Mouse (Mus musculus): Measurements from ENCODE around the gene Ccdc61.
"Not testable (repeated sequence)": the region's sequence is repeated elsewhere in the genome, so short reads cannot be mapped to it uniquely, and the experiment has no call there.

Ccdc61 gene

GRCm38 (mm10) chr7:18909797-18910196, 418 bp downstream of the Ccdc61 start:
- DNase-seq, result no peak

GRCm38 (mm10) chr7:18904971-18905370, 5.2 kb downstream of the Ccdc61 start:
- DNase-seq, result no peak

DNA sequence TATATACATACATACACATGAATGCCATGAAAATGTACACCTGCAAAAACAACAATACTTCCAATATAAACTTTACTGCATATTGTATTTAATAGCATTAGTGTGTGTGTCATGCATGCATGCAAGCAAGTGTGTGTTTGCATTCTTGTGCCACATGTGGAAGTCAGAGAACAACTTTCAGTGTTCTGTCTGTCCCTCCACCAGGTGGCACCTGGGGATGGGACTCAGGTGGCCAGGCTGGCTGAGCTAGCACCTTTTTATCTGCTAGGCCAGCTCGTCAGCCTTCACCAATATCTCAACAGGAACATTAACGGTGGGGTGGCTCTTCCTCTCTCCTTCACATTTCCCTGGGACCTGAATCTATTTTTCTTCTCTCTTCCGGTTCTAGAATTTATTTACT, 7.7 kb downstream of the Ccdc61 start:
- DNase-seq, result no peak

- no peak for DNase-seq
Observed at GRCm38 (mm10) chr7:18900513-18900912, 9.7 kb downstream of the Ccdc61 start.

- peak in 1 of 2 experiments; percentile 51 for DNase-seq
Observed at GRCm38 (mm10) chr7:18896536-18896935, 13.7 kb downstream of the Ccdc61 start.

DNA sequence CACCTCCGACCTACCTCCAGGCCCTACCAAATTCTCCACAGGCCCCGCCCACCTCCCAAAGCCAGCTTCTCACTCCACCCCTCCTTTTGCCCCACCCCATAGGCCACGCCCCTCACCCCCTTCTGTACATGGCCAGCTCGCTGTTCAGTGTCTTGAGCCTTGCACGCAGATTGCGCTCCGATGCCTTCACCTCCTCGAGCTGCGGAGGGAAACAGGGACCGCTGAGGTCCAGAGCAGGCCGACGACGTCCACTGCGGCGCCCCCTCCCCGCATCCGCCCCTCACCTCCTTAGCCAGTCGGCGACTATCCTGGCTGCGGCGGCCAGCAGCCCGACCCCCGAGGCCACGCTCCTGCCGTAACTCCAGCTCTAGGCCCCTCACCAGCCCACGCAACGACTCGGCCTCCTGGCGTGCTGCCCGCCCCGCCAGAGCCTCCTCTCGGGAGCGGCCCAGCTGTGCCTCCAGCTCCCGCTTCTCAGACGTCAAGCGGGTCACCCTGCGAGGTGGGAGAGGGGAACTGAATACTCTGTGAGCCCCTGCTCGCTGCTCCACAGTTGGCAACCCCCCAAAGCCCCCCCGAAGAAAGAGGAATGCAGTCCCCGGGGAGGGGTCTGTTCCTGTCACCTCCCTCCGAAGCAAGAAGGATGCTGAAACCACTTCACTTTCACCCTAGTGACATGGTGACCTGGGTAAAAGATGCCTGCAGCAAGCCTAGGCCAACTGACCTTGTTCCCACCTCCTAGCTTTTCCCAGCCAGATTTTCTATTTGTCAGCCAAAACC, 16.4 kb downstream of the Ccdc61 start:
- DNase-seq, result peak; percentile 77 to 80

DNA sequence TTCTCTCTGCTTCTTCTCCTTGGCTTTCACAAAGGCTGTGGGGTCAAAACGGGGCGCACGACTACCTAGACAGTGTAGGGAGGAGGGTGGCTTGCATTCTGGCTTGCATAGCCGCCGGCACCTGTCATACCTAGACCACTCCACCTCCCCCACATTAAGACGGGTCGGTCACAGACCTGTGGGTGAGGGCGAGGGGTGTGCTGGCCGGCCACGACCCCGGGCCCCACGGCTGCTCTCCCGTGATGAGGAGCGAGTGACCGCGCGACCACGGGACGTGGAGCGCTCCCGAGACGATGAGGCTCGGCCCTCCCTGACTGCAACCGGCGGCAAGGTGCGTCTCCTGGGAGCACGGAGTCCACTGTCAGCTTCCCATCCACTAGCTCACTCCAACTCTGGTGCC, 17.2 kb downstream of the Ccdc61 start:
- no peak for DNase-seq

DNA sequence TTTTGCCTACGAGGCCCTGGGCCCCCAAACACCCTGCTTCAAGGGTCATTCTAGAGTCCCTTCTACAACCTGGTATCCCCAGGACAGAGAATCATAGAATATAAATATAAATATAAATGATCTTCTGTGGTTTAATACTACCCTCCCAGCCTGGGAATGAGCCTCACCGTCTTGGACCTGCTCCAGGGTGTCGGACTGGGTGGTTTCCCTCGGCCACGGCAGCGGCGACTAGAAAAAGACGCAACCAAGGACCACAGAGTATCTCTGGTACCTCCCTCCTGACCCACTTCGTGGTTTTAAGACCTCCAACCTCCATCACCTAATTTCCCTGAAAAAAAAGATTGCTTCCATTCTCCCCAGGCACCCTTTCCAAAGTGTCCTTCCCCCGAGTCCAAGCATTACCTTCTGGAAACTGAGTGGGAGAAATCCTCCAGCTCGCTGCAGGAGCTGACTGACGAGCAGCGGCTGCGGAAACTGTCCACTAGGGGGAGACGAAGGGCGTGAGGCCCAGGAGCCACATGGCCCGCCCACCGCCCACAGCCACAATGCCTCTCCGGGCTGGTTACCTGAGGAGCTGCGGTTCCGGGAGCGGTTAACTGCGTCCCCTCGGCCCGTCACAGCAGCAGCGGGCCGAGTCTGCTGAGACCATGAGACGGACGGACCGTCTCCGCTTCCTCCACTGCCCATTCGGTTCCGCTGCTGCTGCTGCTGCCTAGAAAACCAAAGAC, 18.2 kb downstream of the Ccdc61 start:
- DNase-seq, result peak; percentile 86 to 90

- no peak for DNase-seq
Observed at GRCm38 (mm10) chr7:18890848-18891247, 19.4 kb downstream of the Ccdc61 start.

GRCm38 (mm10) chr7:18886963-18887362, 23.3 kb downstream of the Ccdc61 start:
- DNase-seq, result no peak

GRCm38 (mm10) chr7:18884745-18885422, 25.3 kb downstream of the Ccdc61 start:
- no peak for DNase-seq

DNA sequence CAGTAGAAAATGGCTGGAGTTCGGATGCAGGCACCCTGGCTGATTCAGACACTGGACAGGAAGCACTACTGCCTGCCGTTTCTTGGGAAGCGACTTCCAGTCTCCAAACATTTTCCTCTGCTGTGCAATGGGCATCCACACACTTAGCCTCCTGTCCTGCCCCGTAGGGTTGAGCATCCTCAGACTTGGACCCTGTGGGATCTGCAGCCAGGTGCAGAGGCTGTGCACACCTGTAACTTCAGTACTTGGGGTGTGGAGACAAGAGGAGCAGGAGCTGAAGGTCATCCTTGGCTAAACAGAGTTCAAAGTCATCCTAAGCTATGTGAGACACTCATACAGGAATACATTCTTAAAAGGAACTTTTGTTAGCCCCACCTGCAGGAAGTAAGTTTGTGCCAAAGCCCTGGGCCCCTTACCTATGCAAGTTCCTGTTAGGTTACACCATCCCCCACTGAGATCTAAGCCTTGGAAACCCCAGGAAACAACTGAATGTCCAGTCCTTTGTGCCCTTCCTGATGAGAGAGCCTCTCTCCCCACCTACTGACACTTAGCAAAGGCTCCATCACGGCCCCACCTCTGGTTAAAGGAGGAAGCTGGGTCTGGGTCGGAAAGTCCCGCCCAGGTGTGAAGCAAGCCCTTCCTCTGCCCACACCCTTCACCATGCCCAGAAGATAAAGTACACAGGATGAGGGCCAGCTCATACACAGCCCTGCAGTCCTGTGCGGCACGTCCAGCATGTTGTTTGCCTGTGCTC, 26.0 kb downstream of the Ccdc61 start:
- peak; percentile 62 to 77 for DNase-seq

DNA sequence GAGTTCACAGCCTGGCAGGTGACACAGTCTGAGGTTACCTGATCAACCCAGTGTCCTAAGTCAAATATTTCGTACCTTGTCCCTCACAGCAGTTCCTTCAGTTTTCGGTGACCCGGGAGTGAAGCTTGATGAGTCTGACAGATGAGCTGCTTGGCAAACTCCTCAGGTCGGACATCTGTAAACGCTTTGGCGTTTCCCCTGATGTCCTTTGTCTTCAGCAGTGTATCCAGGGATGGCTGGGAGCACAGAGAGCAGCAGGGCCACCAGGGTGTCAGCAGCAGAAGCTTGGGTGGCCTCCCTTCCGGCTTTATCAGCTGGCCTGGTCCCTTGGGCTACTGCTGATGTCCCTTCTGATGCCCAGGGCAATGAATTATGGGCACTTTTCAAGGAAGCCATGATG, 31.5 kb downstream of the Ccdc61 start:
- DNase-seq, result no peak

- DNase-seq, result no peak
Observed at GRCm38 (mm10) chr7:18875372-18875771, 34.8 kb downstream of the Ccdc61 start.

DNA sequence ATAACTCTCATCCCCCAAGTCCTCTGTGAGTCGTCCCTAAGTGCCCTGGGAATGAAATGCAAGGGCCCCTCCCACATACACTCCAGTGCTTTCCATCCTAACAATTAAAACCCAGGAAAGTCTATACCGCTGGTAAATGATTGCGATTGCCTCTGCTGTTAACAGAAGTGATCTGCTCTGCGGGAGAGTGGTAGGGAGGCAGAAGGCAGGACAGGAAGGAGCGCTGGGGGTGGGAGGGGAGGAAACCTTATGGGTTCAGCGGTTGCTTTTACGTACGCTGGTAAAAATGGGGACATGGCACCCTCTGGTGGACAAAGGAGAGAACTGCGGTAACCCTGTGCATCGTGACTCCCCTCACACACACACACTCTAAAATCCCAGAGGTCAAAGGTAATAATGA, 37.0 kb downstream of the Ccdc61 start:
- peak; percentile 71 to 74 for DNase-seq

DNA sequence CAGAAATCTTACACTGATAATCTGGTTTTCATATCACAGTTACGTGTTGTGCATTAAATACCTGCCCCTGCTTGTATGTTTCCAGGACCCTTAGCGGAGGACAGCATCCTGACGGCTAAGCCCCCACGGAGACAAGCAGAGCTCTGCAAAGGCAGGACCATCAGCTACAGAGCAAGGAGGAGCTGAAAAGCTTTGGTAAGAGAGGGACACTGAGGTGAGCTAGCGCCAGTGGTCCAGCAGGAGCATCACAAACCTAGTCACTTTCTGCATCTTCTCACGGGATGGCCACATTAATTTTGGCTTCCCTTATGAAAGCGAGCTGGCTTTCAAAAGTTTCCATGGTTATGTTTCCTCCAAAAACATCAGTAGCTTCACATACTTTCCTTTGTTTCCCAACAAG, 37.4 kb downstream of the Ccdc61 start:
- no peak for DNase-seq

GRCm38 (mm10) chr7:18872014-18872802, 38.0 kb downstream of the Ccdc61 start:
- no peak for DNase-seq

- DNase-seq, result not testable (repeated sequence)
Observed at GRCm38 (mm10) chr7:18871031-18871430, 39.2 kb downstream of the Ccdc61 start, which contains the start of gene Pglyrp1. Pglyrp1 (plus strand) TSS chr7:18871331.

GRCm38 (mm10) chr7:18868491-18868890, 41.7 kb downstream of the Ccdc61 start:
- no peak for DNase-seq

- peak in 1 of 2 experiments; percentile 35 for DNase-seq
Observed at GRCm38 (mm10) chr7:18862801-18863200, 47.4 kb downstream of the Ccdc61 start.

DNA sequence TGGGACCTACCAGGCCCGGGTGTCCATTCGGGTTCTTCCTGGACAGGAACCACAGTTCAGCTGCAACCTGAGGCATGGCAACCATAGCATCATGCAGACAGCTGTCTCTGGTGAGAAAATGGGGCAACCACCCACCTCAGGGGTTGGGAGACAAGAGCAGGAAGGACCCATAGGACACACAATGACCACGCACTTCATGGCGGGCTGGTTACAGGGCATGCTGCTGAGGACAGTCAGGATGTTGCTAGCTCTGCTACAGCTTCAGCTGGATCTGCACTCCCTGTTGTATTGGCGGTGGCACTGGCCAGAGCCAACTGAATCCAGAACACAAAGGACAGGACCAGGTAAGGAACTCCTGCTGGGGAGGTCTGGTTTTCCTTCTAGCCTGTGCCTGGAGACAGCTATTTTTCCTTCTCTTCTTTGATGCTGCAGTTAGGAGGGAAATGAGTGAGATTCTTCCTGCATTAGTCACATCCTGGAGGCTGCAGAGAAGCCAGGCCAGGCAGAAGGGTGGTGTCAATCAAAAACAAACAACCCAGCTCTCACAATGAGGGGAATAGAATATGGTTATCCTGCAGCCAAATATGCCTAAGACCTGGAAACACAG, 51.8 kb downstream of the Ccdc61 start:
- DNase-seq, result peak; percentile 33 to 61

- DNase-seq, result no peak
Observed at GRCm38 (mm10) chr7:18848395-18848794, 61.8 kb downstream of the Ccdc61 start.
